Mouse (Mus musculus): Measurements from ENCODE around the gene Gcn1l1.

DNA sequence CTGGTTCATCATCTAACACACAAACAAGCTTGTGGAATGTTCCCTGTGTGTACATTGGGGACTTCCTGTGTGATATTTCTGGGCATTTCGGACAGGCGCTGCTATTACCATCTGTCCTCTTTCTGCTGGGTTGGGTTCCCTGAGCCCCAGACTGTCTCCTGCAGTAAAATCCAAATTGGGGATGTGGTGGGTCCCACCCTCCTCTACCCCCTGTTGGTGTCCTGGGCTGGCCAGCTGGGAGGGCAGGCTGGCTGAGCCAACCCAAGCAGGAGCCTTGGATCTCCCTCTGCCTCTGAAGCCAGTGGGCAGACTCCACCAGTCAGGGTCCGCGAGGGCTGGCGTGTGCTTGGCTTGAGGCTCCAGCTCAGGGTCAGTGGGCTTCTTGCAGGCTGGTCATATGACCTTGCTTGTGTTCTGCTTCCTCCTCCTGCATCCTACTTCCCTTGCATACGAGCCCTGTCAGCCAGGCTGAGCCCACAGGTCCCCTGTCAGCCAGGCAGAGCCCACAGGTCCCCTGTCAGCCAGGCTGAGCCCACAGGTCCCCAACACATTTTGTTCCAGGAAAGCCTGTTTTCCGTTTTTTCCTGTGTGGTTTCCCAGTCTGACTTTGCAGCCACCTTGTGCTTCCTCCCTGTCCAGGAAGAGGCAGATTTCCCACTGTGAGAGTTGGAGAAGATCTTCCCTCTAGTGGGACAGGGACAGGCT, 35.2 kb upstream of the Gcn1l1 start:
- TF ChIP-seq POLR2A (IDR thresholded peaks at IDR 0.05; ENCODE audit: control insufficient read depth, low read depth, low read length) (no peak), CTCF (IDR thresholded peaks at IDR 0.05; ENCODE audit: control insufficient read depth, insufficient read depth, insufficient replicate concordance, low read depth, low read length) (no peak)

Data from testis, adult 2 months (tissue).